Mouse (Mus musculus) ovary, adult 18-20 months (tissue): ENCODE data around the gene Hebp2.
"Not testable (repeated sequence)": the region's sequence is repeated elsewhere in the genome, so short reads cannot be mapped to it uniquely, and the experiment has no call there.

Experiments used
- DNase-seq: peaks from one replicate; pipeline ENCODE4 v3.0.0; 2022; ENCODE audit warnings: low spot score, mixed read lengths

Gene Hebp2

DNA sequence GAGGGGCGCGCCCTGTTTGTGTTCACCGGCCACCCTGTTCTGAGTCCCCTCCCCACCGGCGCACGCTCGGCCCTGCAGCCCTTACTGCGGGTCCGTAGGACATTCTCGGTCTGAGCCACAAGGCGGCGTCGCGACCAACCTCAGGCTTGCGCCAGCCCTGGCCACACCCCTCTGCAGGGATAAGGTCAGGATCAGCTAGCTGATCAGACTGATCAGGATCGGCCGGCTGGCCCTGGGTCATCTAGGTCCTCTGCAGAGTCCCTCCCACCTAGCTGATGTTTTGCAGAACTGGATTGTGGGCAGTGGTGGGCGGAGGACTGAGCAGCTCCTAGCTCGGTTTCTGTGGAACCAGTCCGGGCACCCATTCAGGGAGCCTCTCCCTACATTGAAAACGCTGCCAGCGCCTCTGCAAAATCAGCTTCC lies at the start of gene Hebp2:
Gene Hebp2, minus strand, starts transcription at position 264 of the 423 bp plus-strand sequence.
- DNase-seq: peak; percentile 44

DNA sequence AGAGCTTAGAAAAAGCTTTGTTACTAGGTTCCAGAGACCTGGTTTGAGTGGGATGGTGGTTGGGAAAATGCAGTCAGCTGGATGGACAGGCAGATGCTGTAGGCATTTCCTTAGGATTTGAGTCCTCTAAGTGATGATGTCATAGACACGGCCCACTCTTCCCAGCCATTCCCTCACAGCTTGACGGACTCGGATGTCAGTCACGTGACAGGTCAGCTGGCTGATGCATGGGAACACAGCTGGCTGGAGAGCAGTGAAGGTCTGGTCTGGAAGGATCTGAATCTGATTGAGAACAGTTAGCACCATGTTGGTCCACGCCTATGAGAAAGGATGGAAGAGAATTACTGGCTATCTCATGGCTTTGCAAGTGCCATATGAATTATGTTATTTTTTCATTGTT lies 43.6 kb upstream of the Hebp2 start:
- DNase-seq: no peak

GRCm38 (mm10) chr10:18584188-18584587 lies 38.3 kb upstream of the Hebp2 start:
- no peak for DNase-seq

DNA sequence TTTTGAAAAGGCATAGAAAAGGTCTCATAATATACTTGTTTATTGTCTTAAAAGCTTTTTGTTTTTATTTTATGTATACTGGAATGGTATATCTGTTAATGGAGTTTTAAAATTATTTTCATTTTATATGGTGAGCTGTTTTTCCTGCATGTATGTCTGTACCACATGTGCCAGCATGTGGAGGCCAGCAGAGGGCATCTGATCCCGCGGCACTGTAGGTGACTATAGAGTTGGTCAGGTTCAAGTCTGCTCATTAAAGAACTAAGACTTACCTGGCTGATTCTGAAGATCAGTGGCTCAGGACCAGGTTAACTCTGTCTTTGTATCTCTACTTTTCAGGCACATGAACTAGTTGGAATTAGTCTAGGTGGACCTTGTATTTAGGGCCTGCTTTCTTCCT lies 26.7 kb upstream of the Hebp2 start:
- DNase-seq: no peak

GRCm38 (mm10) chr10:18562940-18563339 lies 17.1 kb upstream of the Hebp2 start:
- no peak for DNase-seq

GRCm38 (mm10) chr10:18561445-18561844 lies 15.6 kb upstream of the Hebp2 start:
- no peak for DNase-seq

- DNase-seq: not testable (repeated sequence)
Measured at GRCm38 (mm10) chr10:18559076-18559475, 13.2 kb upstream of the Hebp2 start.

GRCm38 (mm10) chr10:18549321-18550216 lies 3.7 kb upstream of the Hebp2 start:
- DNase-seq: no peak

DNA sequence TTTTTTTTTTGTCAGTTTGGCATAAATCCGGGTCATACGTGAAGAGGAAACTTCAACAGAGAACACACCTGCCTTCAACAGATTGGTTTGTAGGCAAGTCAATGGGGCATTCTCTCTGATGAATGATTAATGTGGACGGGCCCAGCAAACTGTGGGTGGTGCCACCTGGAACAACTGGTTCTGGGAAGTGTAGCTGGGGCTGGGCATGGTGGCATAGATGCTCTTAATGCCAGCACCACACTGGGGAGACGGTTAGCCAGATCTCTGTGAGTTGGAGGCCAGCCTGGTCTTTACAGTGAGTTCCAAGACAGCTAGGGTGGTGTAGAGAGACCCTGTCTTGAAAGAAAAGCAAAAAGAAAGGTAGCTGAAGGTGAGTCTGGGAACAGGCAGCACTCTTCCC lies 1.5 kb upstream of the Hebp2 start:
- no peak for DNase-seq

GRCm38 (mm10) chr10:18545309-18545708 lies 567 bp downstream of the Hebp2 start:
- DNase-seq: no peak

DNA sequence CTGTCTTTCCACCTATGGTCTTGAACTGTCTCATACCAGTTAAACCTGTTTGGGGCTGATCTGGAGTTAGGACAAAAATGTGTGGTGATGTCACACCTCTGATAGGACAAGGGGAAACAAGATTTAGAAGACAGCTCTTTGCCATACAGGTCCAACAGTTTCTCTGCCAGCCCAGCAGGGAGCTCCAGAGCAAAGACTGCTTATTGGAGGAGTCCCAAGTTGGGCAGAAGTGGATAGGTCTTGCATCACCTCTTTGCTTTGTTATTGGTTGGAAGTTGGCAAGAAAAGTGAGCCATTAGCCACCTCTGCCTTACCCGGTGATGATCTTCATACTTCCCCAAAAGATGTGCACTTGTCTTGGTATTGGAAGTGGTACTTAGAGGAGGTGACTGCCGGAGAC lies 9.0 kb downstream of the Hebp2 start:
- no peak for DNase-seq

- DNase-seq: no peak
Measured at GRCm38 (mm10) chr10:18532293-18532692, 13.6 kb downstream of the Hebp2 start.

- DNase-seq: no peak
Measured at GRCm38 (mm10) chr10:18530161-18530560, 15.7 kb downstream of the Hebp2 start.

GRCm38 (mm10) chr10:18529177-18529576 lies 16.7 kb downstream of the Hebp2 start:
- no peak for DNase-seq

DNA sequence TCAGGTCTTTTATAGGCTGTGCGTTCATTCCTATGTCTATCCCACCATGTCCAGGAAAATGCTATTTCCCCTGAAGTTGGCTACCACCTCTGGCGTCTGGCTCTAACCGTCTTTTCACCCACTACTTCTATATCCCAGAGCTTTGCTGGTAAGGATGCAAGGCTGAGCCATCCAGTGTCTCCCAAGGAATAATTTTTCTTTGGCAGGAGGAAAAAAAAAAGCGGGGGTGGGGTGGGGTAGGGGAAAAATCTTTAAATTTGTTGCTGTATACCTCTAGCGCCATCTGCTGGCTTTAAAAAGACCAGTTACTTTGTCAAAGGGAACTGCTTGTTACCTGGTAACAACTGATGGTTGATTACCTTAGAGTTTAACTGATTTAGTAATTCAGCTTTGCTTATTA lies 17.4 kb downstream of the Hebp2 start:
- no peak for DNase-seq

DNA sequence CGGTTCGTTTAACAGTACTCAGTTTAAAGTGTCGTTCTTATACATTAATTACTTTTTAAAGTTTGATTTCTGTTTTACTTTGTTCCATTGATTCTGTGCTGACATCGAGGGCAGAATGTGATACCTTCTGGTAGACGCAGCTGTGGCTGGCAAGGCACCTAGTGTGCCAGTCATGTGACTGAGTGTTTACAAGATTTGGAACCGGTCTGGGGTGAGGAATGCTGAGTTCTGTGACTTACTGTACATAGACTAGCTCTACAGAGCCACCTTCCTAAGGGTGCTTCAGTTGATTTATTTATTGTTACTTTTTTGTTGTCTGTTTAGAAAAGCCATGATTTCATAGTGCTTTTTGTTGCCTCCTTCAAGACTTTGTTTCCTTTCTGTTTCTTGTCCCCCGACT lies 18.1 kb downstream of the Hebp2 start:
- no peak for DNase-seq

DNA sequence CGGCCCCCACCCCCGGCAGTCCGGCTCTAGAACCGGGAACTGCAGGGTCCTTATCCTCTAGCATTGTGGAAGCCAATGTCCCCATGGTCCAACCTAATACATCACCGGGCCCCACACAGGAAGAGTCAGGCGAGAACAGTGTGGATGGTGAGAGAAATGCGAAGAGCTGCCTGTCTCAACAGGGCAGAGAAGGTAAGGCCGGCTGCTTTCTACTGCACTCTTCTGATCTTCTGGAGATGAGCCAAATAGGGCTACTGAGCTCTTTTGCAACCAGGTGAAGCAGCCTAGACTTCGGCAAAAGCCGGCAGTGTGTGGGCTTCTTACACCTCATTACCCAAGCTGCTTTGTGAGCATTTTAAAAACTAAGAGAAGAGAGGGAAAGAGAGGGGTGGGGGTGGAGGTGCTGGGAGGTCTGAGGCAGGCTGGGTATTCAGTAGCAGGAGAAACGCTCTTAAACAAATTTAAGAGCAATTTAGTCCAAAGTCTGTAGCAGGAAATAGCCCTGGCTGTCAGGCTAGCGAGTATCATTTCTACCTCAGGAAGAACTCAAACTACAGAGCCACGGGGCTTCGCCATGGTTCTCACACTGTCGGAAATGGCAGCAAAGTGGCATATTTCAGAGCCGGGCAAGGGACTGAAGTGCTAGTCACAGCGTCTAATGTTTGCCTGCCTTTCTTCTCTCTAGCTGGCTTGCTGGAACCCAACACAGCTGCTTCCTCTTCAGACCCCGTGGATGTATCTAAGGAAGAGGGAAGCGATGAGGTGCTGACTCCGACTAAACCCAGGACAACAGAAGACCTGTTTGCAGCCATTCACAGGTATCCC lies 18.8 kb downstream of the Hebp2 start:
- no peak for DNase-seq

GRCm38 (mm10) chr10:18526184-18526850 lies 19.6 kb downstream of the Hebp2 start:
- DNase-seq: no peak

DNA sequence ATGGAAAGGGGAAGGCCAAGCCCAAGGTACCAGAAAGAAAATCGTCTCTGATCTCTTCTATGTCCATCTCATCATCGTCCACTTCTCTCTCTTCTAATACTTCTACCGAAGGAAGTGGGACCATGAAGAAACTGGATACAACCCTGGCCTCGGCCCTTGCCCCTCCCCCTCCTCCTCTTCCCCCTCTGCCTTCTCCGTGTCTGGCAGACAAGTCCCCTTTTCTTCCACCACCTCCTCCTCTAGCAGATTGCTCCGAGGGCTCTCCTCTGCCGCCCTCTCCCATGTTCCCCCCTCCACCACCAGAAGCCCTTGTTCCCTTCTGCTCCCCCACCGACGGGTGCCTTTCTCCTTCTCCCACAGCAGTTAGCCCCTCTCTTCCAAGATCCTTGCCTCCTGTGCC lies 20.1 kb downstream of the Hebp2 start:
- no peak for DNase-seq

DNA sequence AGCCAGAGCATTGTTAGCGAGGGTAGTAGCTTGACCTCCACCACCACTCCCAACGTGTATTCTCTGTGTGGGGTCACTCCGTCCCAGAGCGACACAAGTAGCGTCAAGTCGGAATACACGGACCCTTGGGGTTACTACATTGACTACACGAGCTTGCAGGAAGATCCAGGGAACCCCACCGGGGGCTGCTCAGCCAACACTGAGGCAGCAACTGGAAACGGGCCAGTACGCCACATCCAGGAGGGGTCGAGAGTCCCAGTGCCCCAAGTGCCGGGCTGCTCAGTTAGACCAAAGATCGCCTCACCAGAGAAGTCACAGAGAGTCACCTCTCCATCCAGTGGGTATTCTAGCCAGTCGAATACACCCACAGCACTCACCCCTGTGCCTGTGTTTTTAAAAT lies 20.6 kb downstream of the Hebp2 start:
- DNase-seq: no peak

- no peak for DNase-seq
Measured at GRCm38 (mm10) chr10:18522556-18522955, 23.3 kb downstream of the Hebp2 start.

GRCm38 (mm10) chr10:18511496-18511895 lies 34.4 kb downstream of the Hebp2 start:
- no peak for DNase-seq

DNA sequence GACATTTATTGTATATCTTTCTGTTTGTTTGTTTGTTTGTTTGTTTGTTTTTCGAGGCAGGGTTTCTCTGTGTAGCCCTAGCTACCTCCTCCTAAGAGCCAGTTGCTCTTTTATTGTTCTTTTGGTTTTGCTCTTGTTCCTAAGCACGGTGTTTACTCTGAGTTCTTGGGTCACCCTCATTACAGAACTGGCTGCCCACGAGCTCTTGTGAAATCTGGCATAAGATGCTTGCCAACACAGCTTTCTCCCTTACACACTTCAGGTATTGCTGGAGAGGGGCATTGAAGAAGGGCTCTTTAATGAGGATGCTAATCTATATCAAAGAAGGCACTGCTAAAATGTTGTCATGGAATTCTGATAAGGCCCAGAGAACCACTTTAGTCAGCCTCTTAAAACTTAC lies 35.2 kb downstream of the Hebp2 start:
- no peak for DNase-seq
